Mouse (Mus musculus): ENCODE data around the gene 1500015O10Rik. TPM values are rescaled to one million over a fixed set of nuclear protein-coding genes. Genes with fewer than 3 reads are reported as not detected.

The 1500015O10Rik gene
- polyA plus RNA-seq, 1 experiment from 2014 or later, result 47.7 TPM

DNA sequence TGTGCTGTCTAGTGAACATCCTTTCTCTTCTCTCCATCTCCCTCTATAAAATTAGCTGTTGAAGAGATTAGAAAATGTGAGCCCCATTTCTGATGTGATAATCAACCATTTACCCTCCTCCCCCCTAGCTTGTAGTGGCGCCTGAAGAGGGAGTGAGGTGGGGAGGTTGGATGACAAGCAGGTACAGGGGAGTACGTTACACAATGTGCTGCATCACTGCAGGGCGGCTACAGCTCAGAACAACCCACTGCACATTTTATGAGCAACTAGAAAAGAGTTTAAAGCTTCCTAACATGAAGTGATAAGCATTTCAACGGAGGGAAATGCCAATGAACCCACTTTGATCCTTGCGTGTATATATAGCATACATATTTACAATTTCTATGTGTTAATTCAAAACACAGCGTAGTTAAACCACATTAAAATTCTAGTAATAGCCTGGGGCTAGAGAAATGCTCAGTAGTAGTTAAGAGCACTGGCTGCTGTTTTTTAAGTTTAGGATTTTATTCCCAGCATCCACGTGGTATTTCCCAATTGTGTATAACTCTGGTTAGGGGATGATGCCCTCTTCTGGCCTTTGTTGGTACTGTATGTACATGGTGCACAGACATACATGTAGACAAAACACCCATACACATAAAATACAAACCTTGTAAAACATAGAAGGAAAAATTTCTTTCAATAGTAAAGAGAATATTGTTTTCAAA, 7.6 kb downstream of the 1500015O10Rik start:
- WGBS, result 70% methylated on average over 7 of the region's 7 CpGs
- Histone ChIP-seq H3K9me3 (no peaks in the 10 kb centered on the region), H3K27me3 (no peaks in the 10 kb centered on the region), H3K4me2 (no peak overlapping the region), H3K4me3 (no peak overlapping the region), H3K4me1 (replicated peaks) (no peaks in the 10 kb centered on the region), H3K9ac (no peak overlapping the region), H3K36me3 (no peaks in the 10 kb centered on the region), H3K27ac (replicated peaks) (no peak overlapping the region)
- ATAC-seq (ENCODE audit: low FRiP score, low read depth), result peak; percentile 67; the same call in 1 of the 2 replicates

DNA sequence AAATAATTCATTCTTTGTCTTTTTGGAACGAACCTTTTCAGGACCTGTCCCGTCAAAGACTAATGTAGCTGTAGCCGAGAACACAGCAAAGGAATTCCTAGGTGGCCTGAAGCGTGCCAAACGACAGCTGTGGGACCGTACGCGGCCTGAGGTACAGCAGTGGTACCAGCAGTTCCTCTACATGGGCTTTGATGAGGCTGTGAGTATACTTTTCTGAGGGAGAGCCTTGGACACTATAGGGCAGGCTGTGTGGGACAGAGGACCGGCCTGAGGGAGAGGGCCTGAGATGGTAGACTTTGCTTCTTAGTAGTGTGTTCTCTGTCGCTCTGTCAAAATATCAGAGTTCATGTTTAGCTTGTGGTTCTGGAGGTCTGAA, 8.1 kb downstream of the 1500015O10Rik start:
- H3K9ac ChIP-seq, result no peak overlapping the region
- ATAC-seq (ENCODE audit: low FRiP score, low read depth), result no peak
- no peak overlapping the region for H3K4me3 ChIP-seq
- no peaks in the 10 kb centered on the region for H3K27me3 ChIP-seq
- no peaks in the 10 kb centered on the region for H3K4me1 ChIP-seq (replicated peaks)
- WGBS, result 86% methylated on average over 10 of the region's 10 CpGs
- no peaks in the 10 kb centered on the region for H3K9me3 ChIP-seq
- no peak overlapping the region for H3K27ac ChIP-seq (replicated peaks)
- H3K4me2 ChIP-seq, result no peak overlapping the region
- no peaks in the 10 kb centered on the region for H3K36me3 ChIP-seq

DNA sequence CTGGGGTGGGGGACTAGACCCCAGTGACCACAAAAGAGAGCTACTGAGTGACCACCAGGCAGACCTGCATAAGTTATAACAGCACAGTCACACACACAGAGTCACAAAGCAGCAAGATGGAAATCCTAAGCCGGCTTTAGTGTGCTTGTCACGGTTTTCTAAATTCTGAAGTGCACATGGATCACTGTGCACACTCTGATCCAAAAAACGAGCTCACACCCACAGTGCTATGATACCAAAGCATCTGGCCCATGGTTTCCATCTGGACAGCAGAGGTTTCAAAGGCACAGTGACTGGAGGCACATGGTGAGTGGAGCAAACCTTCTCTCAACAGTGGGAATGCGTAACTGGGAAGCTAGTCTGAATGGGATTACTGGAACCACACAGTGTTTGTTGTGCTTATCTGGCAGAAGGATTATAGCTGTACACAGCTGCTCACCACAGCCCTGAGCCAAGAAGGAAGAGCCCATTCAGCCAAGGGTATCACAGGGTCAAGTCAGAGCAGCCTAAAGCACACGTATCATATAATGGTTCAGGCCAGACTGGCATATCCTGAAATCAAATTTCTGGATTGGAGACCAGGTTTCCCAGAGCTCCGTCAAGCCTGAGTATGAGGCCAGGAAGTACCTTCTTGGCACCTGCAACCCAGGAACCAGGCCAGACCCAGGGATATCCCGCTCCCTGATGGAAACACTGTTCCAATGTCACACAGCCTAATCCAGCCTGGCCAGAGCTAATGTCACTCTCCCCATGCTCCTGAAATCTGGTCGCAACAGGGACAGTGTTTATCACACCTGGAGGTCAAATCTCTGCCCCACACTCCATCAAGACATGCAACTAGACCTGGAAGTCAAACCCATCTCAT, 24.3 kb downstream of the 1500015O10Rik start:
- ATAC-seq (ENCODE audit: low FRiP score, low read depth), result peak; percentile 74
- no peaks in the 10 kb centered on the region for H3K27me3 ChIP-seq
- peaks cover 13% of the 10 kb centered on the region for H3K36me3 ChIP-seq
- 78% methylated on average over 8 of the region's 8 CpGs for WGBS
- no peaks in the 10 kb centered on the region for H3K9me3 ChIP-seq
- no peak overlapping the region for H3K4me3 ChIP-seq
- H3K9ac ChIP-seq, result no peak overlapping the region
- H3K27ac ChIP-seq (replicated peaks), result no peak overlapping the region
- H3K4me1 ChIP-seq (replicated peaks), result no peaks in the 10 kb centered on the region
- no peak overlapping the region for H3K4me2 ChIP-seq

DNA sequence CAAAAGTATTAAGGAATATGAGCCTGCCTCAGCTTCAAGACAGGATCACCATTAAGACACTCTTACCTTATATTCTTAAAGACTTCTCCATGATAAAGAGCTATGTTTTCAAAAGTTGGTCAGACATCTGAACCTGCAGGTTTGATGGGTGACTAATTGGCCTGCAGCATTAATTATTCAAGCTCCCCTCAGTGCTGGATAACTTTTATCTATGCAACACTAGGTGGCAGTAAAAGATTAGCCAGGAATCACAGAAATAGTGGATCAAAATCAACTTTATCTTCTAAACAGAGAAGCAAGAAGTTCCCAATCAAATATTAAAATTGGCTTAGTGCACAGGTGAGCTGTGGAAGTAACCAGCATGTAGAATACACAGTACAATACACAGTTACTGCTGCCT, 29.7 kb downstream of the 1500015O10Rik start:
- Histone ChIP-seq H3K4me3 (no peak overlapping the region), H3K9me3 (no peaks in the 10 kb centered on the region), H3K4me1 (replicated peaks) (no peaks in the 10 kb centered on the region), H3K27me3 (no peaks in the 10 kb centered on the region), H3K4me2 (no peak overlapping the region), H3K9ac (no peak overlapping the region), H3K36me3 (peaks cover 14% of the 10 kb centered on the region), H3K27ac (replicated peaks) (no peak overlapping the region)
- ATAC-seq (ENCODE audit: low FRiP score, low read depth), result 0 out of 2 replicates have a peak, but pooled peaks have one; percentile 48

DNA sequence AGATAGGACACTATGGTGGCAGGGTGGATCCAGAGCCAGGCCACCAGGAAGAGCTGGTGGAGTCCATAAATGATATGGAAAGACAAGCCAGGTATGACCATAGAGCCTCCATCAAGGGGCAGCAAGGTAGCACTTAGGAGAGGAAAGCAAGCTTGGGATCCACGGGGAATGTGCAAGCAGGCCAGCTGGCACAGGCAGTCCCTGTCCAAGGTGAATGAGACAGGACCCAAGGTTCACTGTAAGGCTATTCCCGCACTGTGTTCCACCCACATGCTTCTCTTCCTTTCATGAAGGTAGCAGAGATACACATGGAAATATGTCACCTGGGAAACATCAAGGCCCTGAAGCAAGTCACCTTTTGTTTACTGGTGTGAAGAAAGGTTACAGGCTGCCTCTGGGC, 34.1 kb downstream of the 1500015O10Rik start:
- Histone ChIP-seq H3K4me2 (no peak overlapping the region), H3K36me3 (peaks cover 20% of the 10 kb centered on the region), H3K4me3 (no peak overlapping the region), H3K27me3 (no peaks in the 10 kb centered on the region), H3K9ac (no peak overlapping the region), H3K9me3 (no peaks in the 10 kb centered on the region), H3K27ac (replicated peaks) (no peak overlapping the region), H3K4me1 (replicated peaks) (no peaks in the 10 kb centered on the region)
- 93% methylated on average over 2 of the region's 2 CpGs for WGBS
- no peak for ATAC-seq (ENCODE audit: low FRiP score, low read depth)

DNA sequence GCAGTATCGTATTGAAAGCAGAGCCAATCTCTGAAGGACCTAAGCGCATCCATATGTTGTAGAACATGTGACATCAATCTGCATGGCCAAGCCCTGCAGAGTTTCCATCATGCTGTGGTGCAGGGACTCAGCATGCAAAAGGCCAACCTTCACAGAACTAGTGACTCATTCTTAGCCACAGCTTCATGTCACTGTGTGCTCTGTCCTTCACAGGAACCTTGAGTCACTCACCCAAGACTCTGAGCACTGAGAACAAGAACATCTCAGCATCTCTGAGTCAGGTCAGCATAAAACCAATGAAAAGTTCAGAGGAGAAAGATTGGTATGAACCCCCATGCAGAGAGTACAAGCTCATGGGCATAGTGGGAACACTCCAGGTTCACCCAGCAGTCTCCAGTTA, 35.9 kb downstream of the 1500015O10Rik start:
- H3K27ac ChIP-seq (replicated peaks), result no peak overlapping the region
- H3K4me2 ChIP-seq, result no peak overlapping the region
- H3K27me3 ChIP-seq, result no peaks in the 10 kb centered on the region
- peaks cover 31% of the 10 kb centered on the region for H3K36me3 ChIP-seq
- no peak overlapping the region for H3K4me3 ChIP-seq
- WGBS, result 95% methylated on average over 2 of the region's 2 CpGs
- H3K4me1 ChIP-seq (replicated peaks), result no peaks in the 10 kb centered on the region
- no peak overlapping the region for H3K9ac ChIP-seq
- H3K9me3 ChIP-seq, result no peaks in the 10 kb centered on the region
- ATAC-seq (ENCODE audit: low FRiP score, low read depth), result no peak

DNA sequence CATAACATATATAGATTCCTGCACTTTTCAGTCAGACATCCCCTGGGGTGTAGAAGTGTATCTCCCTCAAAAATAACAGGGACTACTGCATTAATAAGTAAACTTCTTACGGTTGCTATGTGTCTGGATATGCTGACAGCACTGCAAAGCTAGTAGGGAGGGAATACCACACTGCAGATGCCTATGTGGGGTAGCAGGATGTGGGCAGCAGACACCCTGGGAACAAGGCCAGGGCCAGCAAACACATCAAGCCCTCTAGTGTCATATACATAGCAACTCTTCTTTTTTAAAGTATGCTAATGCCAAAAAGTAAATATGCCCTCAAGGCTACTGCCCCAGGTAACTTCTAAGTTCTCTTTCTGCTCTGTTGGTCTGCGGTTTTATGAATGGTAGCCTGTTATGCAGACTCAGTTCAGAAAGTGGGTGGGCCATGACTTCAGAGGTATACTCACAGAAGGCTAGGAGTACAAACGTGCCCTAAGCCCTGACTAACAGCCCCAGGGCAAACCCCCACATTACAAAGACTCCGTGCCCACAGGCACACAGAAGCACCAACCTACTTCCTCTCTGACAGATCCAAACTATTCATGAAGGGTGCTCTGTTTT, 38.1 kb downstream of the 1500015O10Rik start:
- H3K4me2 ChIP-seq, result no peak overlapping the region
- no peak overlapping the region for H3K9ac ChIP-seq
- 86% methylated on average over 4 of the region's 4 CpGs for WGBS
- no peaks in the 10 kb centered on the region for H3K4me1 ChIP-seq (replicated peaks)
- H3K36me3 ChIP-seq, result peaks cover 47% of the 10 kb centered on the region
- ATAC-seq (ENCODE audit: low FRiP score, low read depth), result no peak
- H3K9me3 ChIP-seq, result no peaks in the 10 kb centered on the region
- no peak overlapping the region for H3K27ac ChIP-seq (replicated peaks)
- H3K27me3 ChIP-seq, result no peaks in the 10 kb centered on the region
- no peak overlapping the region for H3K4me3 ChIP-seq

DNA sequence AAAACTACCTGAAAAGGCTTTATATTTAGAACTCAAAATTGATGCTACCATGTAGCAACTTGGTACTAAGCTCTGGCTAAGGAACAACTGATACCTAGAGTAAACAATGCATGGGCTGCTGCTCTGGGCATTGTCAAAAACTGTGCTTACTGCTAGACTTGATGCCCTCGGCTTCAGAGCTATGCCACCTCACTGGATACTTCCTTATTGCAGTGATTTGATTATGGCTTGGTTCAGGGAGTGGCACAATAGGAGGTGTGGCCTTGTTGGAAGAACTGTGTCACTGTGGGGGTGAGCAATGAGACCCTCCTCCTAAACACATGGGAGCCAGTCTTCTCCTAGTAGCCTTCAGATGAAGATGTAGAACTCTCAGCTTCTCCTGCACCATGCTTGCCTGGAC, 38.9 kb downstream of the 1500015O10Rik start:
- Histone ChIP-seq H3K27me3 (no peaks in the 10 kb centered on the region), H3K36me3 (peaks cover 43% of the 10 kb centered on the region), H3K9me3 (no peaks in the 10 kb centered on the region), H3K9ac (no peak overlapping the region), H3K4me1 (replicated peaks) (no peaks in the 10 kb centered on the region), H3K4me3 (no peak overlapping the region), H3K27ac (replicated peaks) (no peak overlapping the region), H3K4me2 (no peak overlapping the region)
- 67% methylated on average over 1 of the region's 1 CpGs for WGBS
- ATAC-seq (ENCODE audit: low FRiP score, low read depth), result no peak

DNA sequence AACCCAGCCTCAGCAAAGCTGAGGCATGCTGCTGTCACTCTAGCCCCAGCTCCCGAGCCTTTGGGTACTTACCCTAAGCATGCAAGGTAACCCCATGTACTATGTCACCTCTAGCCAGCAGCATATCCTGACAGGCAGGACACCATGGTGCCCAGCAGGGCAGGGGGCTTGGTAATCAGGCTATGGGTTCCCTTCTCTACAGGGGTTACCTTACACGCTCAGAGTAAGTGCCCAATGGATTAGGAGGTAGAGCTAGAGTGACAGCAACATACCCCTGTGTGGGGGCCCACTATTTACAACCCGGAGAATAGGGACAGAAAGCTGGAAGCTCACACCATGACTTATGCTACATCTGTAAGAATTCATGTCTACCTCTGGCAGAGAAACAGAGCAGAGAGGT, 39.6 kb downstream of the 1500015O10Rik start:
- no peak for ATAC-seq (ENCODE audit: low FRiP score, low read depth)
- H3K4me1 ChIP-seq (replicated peaks), result no peaks in the 10 kb centered on the region
- H3K4me3 ChIP-seq, result no peak overlapping the region
- no peak overlapping the region for H3K9ac ChIP-seq
- WGBS, result 91% methylated on average over 3 of the region's 3 CpGs
- H3K27me3 ChIP-seq, result no peaks in the 10 kb centered on the region
- H3K27ac ChIP-seq (replicated peaks), result no peak overlapping the region
- no peaks in the 10 kb centered on the region for H3K9me3 ChIP-seq
- no peak overlapping the region for H3K4me2 ChIP-seq
- H3K36me3 ChIP-seq, result peaks cover 37% of the 10 kb centered on the region

DNA sequence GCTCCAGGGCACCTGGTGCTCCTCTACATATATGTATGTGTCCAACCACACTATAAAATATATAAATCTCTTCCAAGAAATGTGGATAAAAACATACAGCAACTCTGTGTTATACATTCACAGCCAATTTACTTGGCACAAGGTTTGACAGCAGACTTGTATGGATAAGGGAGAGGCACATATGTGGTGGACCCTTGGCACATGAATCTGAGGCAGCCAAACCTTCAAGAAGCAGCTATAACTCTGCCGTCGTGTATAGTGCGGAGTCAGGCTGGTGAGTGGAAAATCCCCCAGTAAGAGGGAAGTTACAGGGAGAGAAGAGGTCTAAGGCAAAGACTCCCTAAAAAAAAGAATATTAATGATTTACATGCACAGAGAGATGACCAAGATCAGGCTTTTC, 42.3 kb downstream of the 1500015O10Rik start:
- Histone ChIP-seq H3K4me1 (replicated peaks) (no peaks in the 10 kb centered on the region), H3K4me3 (no peak overlapping the region), H3K27ac (replicated peaks) (no peak overlapping the region), H3K9ac (no peak overlapping the region), H3K36me3 (peaks cover 37% of the 10 kb centered on the region), H3K9me3 (no peaks in the 10 kb centered on the region), H3K4me2 (no peak overlapping the region), H3K27me3 (no peaks in the 10 kb centered on the region)
- 100% methylated on average over 3 of the region's 3 CpGs for WGBS
- no peak for ATAC-seq (ENCODE audit: low FRiP score, low read depth)

DNA sequence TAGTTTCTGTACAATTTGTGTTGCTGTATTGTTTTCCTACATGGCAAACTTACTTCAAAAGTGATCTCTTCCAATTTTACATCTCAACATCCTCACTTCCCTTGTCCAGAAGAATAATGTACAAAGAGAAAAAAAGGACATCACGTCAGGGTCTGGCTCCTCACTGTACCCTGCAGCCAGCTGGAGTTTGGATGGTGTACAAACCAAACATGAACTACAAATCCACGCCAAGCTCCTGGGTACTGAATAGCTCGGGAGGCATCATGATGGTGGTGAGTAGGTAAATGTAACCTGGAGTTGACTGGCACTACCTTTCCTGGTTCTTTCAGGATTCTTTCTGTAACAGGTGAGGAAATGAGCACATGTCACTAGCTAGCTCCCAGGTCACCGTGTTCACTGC, 43.7 kb downstream of the 1500015O10Rik start:
- Histone ChIP-seq H3K9me3 (no peaks in the 10 kb centered on the region), H3K27ac (replicated peaks) (no peak overlapping the region), H3K4me2 (no peak overlapping the region), H3K4me3 (no peak overlapping the region), H3K9ac (no peak overlapping the region), H3K27me3 (no peaks in the 10 kb centered on the region), H3K36me3 (peaks cover 41% of the 10 kb centered on the region), H3K4me1 (replicated peaks) (no peaks in the 10 kb centered on the region)
- 90% methylated on average over 4 of the region's 4 CpGs for WGBS
- no peak for ATAC-seq (ENCODE audit: low FRiP score, low read depth)

DNA sequence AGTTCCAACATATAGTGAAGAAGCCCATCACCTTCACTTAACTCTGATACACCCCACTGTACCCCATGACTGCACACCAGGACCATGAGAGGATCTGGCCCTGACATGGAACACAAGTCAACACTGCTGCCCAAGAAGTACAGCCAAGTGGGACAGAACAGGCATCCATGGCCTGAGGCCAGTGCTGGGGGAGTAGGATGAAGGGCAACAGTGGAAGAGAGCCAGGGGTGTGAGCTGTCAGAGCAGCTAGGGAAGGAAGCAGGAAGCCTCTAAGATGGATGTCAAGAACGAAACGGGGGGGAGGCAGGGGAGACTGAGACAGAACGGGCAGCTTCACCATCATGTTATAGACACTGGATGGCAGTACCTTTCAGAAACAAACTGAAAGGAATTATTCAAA, 45.7 kb downstream of the 1500015O10Rik start:
- 90% methylated on average over 3 of the region's 3 CpGs for WGBS
- Histone ChIP-seq H3K4me3 (no peak overlapping the region), H3K9ac (no peak overlapping the region), H3K36me3 (peaks cover 38% of the 10 kb centered on the region), H3K4me1 (replicated peaks) (no peaks in the 10 kb centered on the region), H3K4me2 (no peak overlapping the region), H3K27me3 (no peaks in the 10 kb centered on the region), H3K27ac (replicated peaks) (no peak overlapping the region), H3K9me3 (no peaks in the 10 kb centered on the region)
- ATAC-seq (ENCODE audit: low FRiP score, low read depth), result no peak
